Mouse (Mus musculus): ENCODE measurements around the gene Bckdhb. TPM values are rescaled to one million over a fixed set of nuclear protein-coding genes. Genes with fewer than 3 reads are reported as not detected.
A peak's percentile ranks its signal among the peaks of the same experiment; 100 is the strongest.
"Not testable (repeated sequence)": the region's sequence is repeated elsewhere in the genome, so short reads cannot be mapped to it uniquely, and the experiment has no call there.

Bckdhb gene
- total RNA-seq, 2 experiments from 2014 or later, result 44.4 to 55.9 TPM

DNA sequence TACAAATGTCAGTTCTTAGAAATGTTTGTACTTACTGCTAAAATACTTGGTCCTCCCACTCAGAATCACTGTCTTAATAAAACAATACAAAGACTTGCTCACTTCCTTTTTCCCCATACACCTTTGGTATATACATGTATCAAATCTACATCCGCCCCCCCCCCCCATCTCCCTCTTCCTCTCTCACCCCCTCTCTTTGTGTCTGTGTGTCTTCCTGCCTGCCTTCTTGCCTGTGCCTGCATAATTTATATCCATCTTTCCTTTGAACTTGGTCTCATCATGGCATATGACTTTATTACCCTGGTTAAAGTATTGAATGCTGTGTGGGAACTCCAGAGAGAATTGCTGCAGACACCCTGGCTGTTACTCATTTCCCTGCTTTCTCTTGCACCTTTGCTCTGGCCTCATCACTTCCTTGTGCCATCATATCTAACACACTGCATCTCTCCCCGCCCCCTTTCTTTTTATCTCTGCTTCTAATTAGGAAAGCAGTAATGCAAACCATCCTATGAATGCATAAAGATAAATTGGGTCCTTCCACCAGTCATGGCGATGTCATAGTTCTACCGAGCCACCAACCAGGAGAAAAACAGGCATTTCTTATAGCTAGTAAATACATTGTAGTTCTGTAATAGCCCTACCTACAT, 116.8 kb downstream of the Bckdhb start:
- no peak for DNase-seq (ENCODE audit: low spot score)

DNA sequence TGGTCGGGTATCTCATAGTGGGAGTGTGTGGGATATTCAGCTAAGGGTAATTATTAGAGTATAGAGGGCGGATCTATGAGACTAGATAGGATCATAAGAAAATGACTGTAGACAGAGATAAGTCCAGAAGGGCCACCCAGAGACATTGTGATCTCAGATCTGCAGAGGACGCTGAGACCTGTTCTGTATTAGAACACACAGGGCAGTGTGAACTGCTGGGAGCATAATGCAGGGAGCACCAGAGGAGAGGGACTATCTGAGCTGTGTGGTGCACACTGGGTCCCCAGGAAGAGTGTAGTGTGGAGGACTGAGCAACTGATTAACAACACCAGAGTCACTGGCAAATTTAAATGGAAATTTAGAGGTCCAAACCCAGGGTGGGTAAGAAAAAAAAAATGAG, 117.6 kb downstream of the Bckdhb start:
- DNase-seq (ENCODE audit: low spot score), result no peak

GRCm38 (mm10) chr9:84044136-84044535, 119.2 kb downstream of the Bckdhb start:
- no peak for DNase-seq (ENCODE audit: low spot score)

- DNase-seq (ENCODE audit: low spot score), result no peak
These were observed 120.7 kb downstream of the Bckdhb start for GRCm38 (mm10) chr9:84045632-84046031.

- no peak for DNase-seq (ENCODE audit: low spot score)
These were observed 121.4 kb downstream of the Bckdhb start for GRCm38 (mm10) chr9:84046334-84046733.

- DNase-seq (ENCODE audit: low spot score), result no peak
These were observed 122.0 kb downstream of the Bckdhb start for GRCm38 (mm10) chr9:84046961-84047360.

DNA sequence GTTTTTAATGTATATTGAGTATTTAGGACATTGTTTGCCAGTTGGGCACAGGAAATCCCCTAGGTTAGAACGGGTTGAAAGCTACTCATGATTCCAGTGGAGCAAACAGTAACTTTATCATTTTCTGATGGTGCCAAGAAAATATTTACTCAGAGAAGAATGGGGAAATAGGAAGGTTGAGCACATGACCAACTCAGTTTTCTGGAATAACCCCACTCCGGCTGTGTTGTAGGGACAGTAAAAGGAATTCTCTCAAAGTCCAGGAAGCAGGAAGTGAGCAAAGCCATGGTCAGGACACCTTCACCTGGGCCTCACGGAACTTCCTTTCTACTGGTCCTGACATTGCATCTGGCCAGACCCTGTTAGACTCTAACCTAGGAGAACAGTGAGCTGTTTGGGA, 122.5 kb downstream of the Bckdhb start:
- no peak for DNase-seq (ENCODE audit: low spot score)

DNA sequence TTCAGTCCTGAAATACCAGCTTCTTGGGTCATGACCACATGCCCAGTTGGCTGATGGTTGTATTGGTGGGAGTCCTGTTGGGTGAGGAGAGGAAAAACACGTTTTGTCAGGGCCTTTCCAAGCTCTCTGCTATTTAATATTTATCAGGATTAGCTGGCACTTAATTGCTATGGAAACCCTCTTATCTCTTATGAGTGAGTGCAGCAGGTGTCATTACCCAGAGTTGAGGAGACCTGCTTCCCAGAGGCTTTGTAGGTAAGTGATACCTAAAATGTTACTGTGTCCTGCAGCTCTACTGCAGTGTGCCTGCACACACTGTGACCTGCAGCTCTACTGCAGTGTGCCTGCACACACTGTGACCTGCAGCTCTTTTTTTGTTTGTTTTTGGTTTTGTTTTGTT, 124.2 kb downstream of the Bckdhb start:
- DNase-seq (ENCODE audit: low spot score), result no peak

GRCm38 (mm10) chr9:84050867-84051635, 126.1 kb downstream of the Bckdhb start:
- DNase-seq (ENCODE audit: low spot score), result no peak

DNA sequence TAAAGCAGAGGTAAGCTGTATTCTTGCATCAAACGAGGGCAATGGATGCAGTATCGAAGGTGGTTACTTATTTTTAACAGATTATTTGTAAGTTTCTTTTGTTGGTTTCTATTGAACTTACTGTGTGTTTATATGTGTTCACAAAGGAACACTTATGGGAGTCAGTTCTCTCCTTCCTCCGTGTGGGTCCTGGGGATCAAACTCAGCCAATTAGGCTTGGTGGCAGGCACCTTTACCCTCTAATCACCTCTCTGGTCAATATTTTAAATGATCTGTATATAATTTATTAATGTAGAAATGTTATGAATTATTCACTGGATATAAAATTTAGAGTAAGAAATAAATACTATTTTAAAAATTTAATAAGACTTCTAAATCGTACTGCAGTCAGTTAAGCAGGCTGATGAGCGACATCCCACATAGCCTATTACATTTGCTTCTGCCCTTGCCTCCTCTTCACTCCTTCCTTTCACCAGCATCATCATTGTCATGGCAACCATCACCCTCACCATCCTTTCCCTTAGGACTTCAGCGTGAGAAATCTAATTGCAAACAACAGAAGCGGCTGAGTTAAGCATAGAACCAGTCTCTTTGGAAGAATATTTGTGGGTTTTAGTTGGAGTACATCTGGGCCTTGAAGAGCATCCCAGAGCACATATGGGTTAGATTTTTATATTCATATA, 130.3 kb downstream of the Bckdhb start:
- DNase-seq (ENCODE audit: low spot score), result no peak

DNA sequence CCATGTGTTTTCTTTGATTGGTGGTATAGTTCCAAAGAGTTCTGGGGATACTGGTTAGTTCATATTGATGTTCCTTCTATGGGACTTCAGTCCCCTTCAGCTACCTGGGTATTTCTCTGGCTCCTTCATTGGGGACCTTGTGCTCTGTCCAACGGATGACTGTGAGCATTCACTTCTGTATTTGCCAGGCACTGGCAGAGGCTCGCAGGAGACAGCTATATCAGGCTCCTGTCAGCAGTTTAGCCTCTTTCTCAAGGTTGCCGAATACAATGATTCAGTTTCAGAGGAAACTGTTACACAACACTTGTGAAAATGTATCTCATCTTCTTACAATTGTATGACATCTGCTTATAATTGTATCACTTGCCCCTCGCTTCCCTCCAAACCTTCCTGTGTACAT, 135.8 kb downstream of the Bckdhb start:
- DNase-seq (ENCODE audit: low spot score), result not testable (repeated sequence)

- DNase-seq (ENCODE audit: low spot score), result no peak
These were observed 138.7 kb downstream of the Bckdhb start for GRCm38 (mm10) chr9:84063617-84064016.

DNA sequence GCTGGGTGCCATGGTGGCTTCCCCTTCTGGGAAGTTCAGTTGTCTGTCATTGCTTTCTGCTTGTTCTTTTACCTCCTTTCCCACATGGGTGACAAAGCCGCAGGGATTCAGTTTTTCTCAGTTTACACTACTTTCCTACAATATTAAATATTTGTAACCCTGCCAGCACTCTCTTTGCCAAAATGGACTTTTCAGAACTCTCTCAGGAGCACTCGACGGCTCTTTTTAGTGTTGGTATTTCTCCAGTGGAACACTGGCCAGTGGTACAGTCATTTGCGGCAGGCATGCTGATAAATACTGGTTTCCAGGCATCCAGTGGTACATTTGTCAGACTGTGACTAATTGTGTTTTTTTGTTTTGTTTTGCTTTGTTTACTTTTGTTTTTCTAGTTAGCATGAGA, 139.2 kb downstream of the Bckdhb start:
- peak; percentile 39 for DNase-seq (ENCODE audit: low spot score)

GRCm38 (mm10) chr9:84070247-84070646, 145.3 kb downstream of the Bckdhb start:
- no peak for DNase-seq (ENCODE audit: low spot score)

- no peak for DNase-seq (ENCODE audit: low spot score)
These were observed 145.8 kb downstream of the Bckdhb start for GRCm38 (mm10) chr9:84070740-84071139.

DNA sequence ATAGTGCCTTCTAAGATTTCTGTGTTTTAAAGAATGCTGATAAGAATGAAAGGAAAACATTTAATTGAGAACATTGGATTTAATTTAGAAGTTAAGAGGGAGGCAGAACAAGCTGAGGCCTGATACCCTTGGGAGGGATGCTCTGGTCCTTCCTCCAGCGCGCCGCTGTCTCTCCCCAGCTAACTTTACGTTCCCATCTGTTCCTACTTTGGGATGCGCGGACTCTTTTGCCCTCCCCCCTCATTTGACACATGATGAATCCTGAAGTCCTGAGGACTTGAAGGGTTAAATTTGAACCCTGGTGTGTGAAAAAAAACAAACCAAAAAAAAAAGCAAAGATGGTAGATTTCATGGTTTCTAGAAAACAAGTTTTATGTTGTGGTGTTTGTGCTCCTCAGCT, 147.6 kb downstream of the Bckdhb start:
- no peak for DNase-seq (ENCODE audit: low spot score)

DNA sequence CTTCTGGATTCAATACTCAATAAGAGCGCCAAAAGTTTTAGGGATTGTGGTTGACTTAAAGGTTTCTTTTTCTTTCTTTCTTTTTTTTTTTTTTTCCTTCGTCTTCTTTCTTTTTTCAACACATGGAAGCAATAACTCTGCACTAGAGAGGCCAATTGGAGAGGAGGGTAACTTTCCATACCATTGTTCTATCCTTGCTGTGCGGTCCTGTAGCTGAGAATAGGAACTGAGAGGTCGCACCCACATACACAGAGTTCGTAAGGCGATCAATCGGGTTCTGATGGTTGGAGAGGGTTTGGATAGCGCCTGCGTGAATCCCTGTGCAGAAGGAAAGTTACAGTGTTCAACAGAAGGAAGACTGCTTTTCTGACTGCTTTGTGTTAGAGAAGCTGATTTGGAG, 148.3 kb downstream of the Bckdhb start:
- DNase-seq (ENCODE audit: low spot score), result no peak

DNA sequence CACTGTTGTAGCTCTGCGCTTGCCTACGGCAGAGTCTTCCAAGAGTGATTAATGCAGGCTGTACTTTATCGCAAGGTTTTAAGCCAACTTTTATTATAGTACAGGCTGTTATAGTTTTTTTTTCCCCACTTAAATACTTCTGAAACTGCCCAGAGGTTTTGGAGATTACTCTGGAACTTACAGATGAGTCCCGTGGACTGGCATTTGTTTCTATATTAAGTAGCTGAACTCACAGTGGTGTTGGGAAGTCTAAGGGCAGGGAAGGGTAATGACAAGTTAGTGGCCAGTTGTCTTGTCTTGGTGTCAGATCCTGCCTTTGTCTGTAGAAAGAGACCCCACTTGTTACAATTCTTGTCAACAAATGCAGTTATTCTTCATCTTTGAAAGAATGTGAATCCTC, 158.6 kb downstream of the Bckdhb start:
- DNase-seq (ENCODE audit: low spot score), result no peak

GRCm38 (mm10) chr9:84084686-84085085, 159.7 kb downstream of the Bckdhb start:
- no peak for DNase-seq (ENCODE audit: low spot score)

GRCm38 (mm10) chr9:84090316-84091063, 165.5 kb downstream of the Bckdhb start:
- DNase-seq (ENCODE audit: low spot score), result no peak

GRCm38 (mm10) chr9:84092994-84093393, 168.0 kb downstream of the Bckdhb start:
- no peak for DNase-seq (ENCODE audit: low spot score)

GRCm38 (mm10) chr9:84094111-84094510, 169.2 kb downstream of the Bckdhb start:
- DNase-seq (ENCODE audit: low spot score), result peak; percentile 48
